Mouse (Mus musculus): Measurements from ENCODE around the gene Kdr. TPM values are rescaled to one million over a fixed set of nuclear protein-coding genes. Genes with fewer than 3 reads are reported as not detected.

Kdr gene
- polyA plus RNA-seq, 1 experiment from 2014 or later = 45.4 TPM

- WGBS = 91% methylated on average over 12 of the region's 12 CpGs
- Histone ChIP-seq H3K4me3 (ENCODE audit: low read length) (no peak overlapping the region), H3K4me2 (replicated peaks; ENCODE audit: low read depth, low read length) (no peak overlapping the region), H3K27me3 (ENCODE audit: insufficient read depth, low read length) (no peaks in the 10 kb centered on the region), H3K9me3 (ENCODE audit: low read length) (no peaks in the 10 kb centered on the region), H3K9ac (replicated peaks; ENCODE audit: low read length) (no peak overlapping the region), H3K27ac (ENCODE audit: low read length) (no peak overlapping the region), H3K36me3 (ENCODE audit: insufficient read depth, low read length) (0 out of 2 replicates have a peak, but pooled peaks cover 3% of the 10 kb centered on the region), H3K4me1 (ENCODE audit: insufficient read depth, low read length) (peaks cover 3% of the 10 kb centered on the region; the same call in 1 of the 2 replicates)
- no peak for ATAC-seq (ENCODE audit: low FRiP score, low TSS enrichment)
Observed at GRCm38 (mm10) chr5:75962558-75962957, 15.7 kb downstream of the Kdr start.

- H3K4me1 ChIP-seq (ENCODE audit: insufficient read depth, low read length) = peaks cover 3% of the 10 kb centered on the region; the same call in 1 of the 2 replicates
- no peaks in the 10 kb centered on the region for H3K27me3 ChIP-seq (ENCODE audit: insufficient read depth, low read length)
- 74% methylated on average over 19 of the region's 19 CpGs for WGBS
- H3K4me3 ChIP-seq (ENCODE audit: low read length) = no peak overlapping the region
- H3K4me2 ChIP-seq (replicated peaks; ENCODE audit: low read depth, low read length) = no peak overlapping the region
- peak; percentile 49; the same call in 1 of the 2 replicates for ATAC-seq (ENCODE audit: low FRiP score, low TSS enrichment)
- 0 out of 2 replicates have a peak, but pooled peaks cover 3% of the 10 kb centered on the region for H3K36me3 ChIP-seq (ENCODE audit: insufficient read depth, low read length)
- H3K27ac ChIP-seq (ENCODE audit: low read length) = no peak overlapping the region
- H3K9ac ChIP-seq (replicated peaks; ENCODE audit: low read length) = no peak overlapping the region
- no peaks in the 10 kb centered on the region for H3K9me3 ChIP-seq (ENCODE audit: low read length)
Observed at GRCm38 (mm10) chr5:75961741-75962469, 16.4 kb downstream of the Kdr start.

GRCm38 (mm10) chr5:75959809-75960208 lies 18.4 kb downstream of the Kdr start:
- no peak overlapping the region for H3K27ac ChIP-seq (ENCODE audit: low read length)
- 61% methylated on average over 3 of the region's 3 CpGs for WGBS
- no peaks in the 10 kb centered on the region for H3K27me3 ChIP-seq (ENCODE audit: insufficient read depth, low read length)
- no peak for ATAC-seq (ENCODE audit: low FRiP score, low TSS enrichment)
- no peaks in the 10 kb centered on the region for H3K9me3 ChIP-seq (ENCODE audit: low read length)
- no peaks in the 10 kb centered on the region for H3K36me3 ChIP-seq (ENCODE audit: insufficient read depth, low read length)
- no peak overlapping the region for H3K4me3 ChIP-seq (ENCODE audit: low read length)
- no peak overlapping the region for H3K9ac ChIP-seq (replicated peaks; ENCODE audit: low read length)
- peaks cover 3% of the 10 kb centered on the region; the same call in 1 of the 2 replicates for H3K4me1 ChIP-seq (ENCODE audit: insufficient read depth, low read length)
- H3K4me2 ChIP-seq (replicated peaks; ENCODE audit: low read depth, low read length) = no peak overlapping the region

- Histone ChIP-seq H3K4me2 (replicated peaks; ENCODE audit: low read depth, low read length) (no peak overlapping the region), H3K9me3 (ENCODE audit: low read length) (no peaks in the 10 kb centered on the region), H3K36me3 (ENCODE audit: insufficient read depth, low read length) (no peaks in the 10 kb centered on the region), H3K9ac (replicated peaks; ENCODE audit: low read length) (no peak overlapping the region), H3K4me3 (ENCODE audit: low read length) (no peak overlapping the region), H3K4me1 (ENCODE audit: insufficient read depth, low read length) (no peaks in the 10 kb centered on the region), H3K27me3 (ENCODE audit: insufficient read depth, low read length) (no peaks in the 10 kb centered on the region), H3K27ac (ENCODE audit: low read length) (no peak overlapping the region)
- WGBS = 71% methylated on average over 3 of the region's 3 CpGs
- ATAC-seq (ENCODE audit: low FRiP score, low TSS enrichment) = no peak
Observed at GRCm38 (mm10) chr5:75956526-75956925, 21.7 kb downstream of the Kdr start.

GRCm38 (mm10) chr5:75955876-75956275 lies 22.4 kb downstream of the Kdr start:
- Histone ChIP-seq H3K4me3 (ENCODE audit: low read length) (no peak overlapping the region), H3K9ac (replicated peaks; ENCODE audit: low read length) (no peak overlapping the region), H3K36me3 (ENCODE audit: insufficient read depth, low read length) (no peaks in the 10 kb centered on the region), H3K27me3 (ENCODE audit: insufficient read depth, low read length) (no peaks in the 10 kb centered on the region), H3K4me2 (replicated peaks; ENCODE audit: low read depth, low read length) (no peak overlapping the region), H3K4me1 (ENCODE audit: insufficient read depth, low read length) (no peaks in the 10 kb centered on the region), H3K27ac (ENCODE audit: low read length) (no peak overlapping the region), H3K9me3 (ENCODE audit: low read length) (no peaks in the 10 kb centered on the region)
- WGBS = 88% methylated on average over 9 of the region's 9 CpGs
- no peak for ATAC-seq (ENCODE audit: low FRiP score, low TSS enrichment)

GRCm38 (mm10) chr5:75954778-75955330 lies 23.4 kb downstream of the Kdr start:
- no peak overlapping the region for H3K4me2 ChIP-seq (replicated peaks; ENCODE audit: low read depth, low read length)
- no peak overlapping the region for H3K4me3 ChIP-seq (ENCODE audit: low read length)
- no peaks in the 10 kb centered on the region for H3K36me3 ChIP-seq (ENCODE audit: insufficient read depth, low read length)
- WGBS = 93% methylated on average over 3 of the region's 3 CpGs
- H3K4me1 ChIP-seq (ENCODE audit: insufficient read depth, low read length) = no peaks in the 10 kb centered on the region
- H3K9me3 ChIP-seq (ENCODE audit: low read length) = no peaks in the 10 kb centered on the region
- no peaks in the 10 kb centered on the region for H3K27me3 ChIP-seq (ENCODE audit: insufficient read depth, low read length)
- no peak for ATAC-seq (ENCODE audit: low FRiP score, low TSS enrichment)
- H3K27ac ChIP-seq (ENCODE audit: low read length) = no peak overlapping the region
- no peak overlapping the region for H3K9ac ChIP-seq (replicated peaks; ENCODE audit: low read length)

- 81% methylated on average over 3 of the region's 3 CpGs for WGBS
- Histone ChIP-seq H3K9me3 (ENCODE audit: low read length) (no peaks in the 10 kb centered on the region), H3K27me3 (ENCODE audit: insufficient read depth, low read length) (no peaks in the 10 kb centered on the region), H3K4me2 (replicated peaks; ENCODE audit: low read depth, low read length) (no peak overlapping the region), H3K4me1 (ENCODE audit: insufficient read depth, low read length) (no peaks in the 10 kb centered on the region), H3K9ac (replicated peaks; ENCODE audit: low read length) (no peak overlapping the region), H3K36me3 (ENCODE audit: insufficient read depth, low read length) (no peaks in the 10 kb centered on the region), H3K27ac (ENCODE audit: low read length) (no peak overlapping the region), H3K4me3 (ENCODE audit: low read length) (no peak overlapping the region)
- ATAC-seq (ENCODE audit: low FRiP score, low TSS enrichment) = no peak
Observed at GRCm38 (mm10) chr5:75954218-75954617, 24.0 kb downstream of the Kdr start.

GRCm38 (mm10) chr5:75952131-75952795 lies 26.0 kb downstream of the Kdr start:
- WGBS = 69% methylated on average over 8 of the region's 8 CpGs
- H3K4me3 ChIP-seq (ENCODE audit: low read length) = no peak overlapping the region
- no peaks in the 10 kb centered on the region for H3K27me3 ChIP-seq (ENCODE audit: insufficient read depth, low read length)

GRCm38 (mm10) chr5:75950866-75951265 lies 27.4 kb downstream of the Kdr start:
- Histone ChIP-seq H3K27me3 (ENCODE audit: insufficient read depth, low read length) (no peaks in the 10 kb centered on the region), H3K9me3 (ENCODE audit: low read length) (no peaks in the 10 kb centered on the region), H3K9ac (replicated peaks; ENCODE audit: low read length) (no peak overlapping the region), H3K27ac (ENCODE audit: low read length) (no peak overlapping the region), H3K36me3 (ENCODE audit: insufficient read depth, low read length) (no peaks in the 10 kb centered on the region), H3K4me1 (ENCODE audit: insufficient read depth, low read length) (no peaks in the 10 kb centered on the region), H3K4me3 (ENCODE audit: low read length) (no peak overlapping the region), H3K4me2 (replicated peaks; ENCODE audit: low read depth, low read length) (no peak overlapping the region)
- WGBS = 32% methylated on average over 2 of the region's 2 CpGs
- no peak for ATAC-seq (ENCODE audit: low FRiP score, low TSS enrichment)

More at GRCm38 (mm10) chr5:75952131-75952795, 26.0 kb downstream of the Kdr start:
- H3K27ac ChIP-seq (ENCODE audit: low read length) = no peak overlapping the region
- no peaks in the 10 kb centered on the region for H3K36me3 ChIP-seq (ENCODE audit: insufficient read depth, low read length)
- H3K9ac ChIP-seq (replicated peaks; ENCODE audit: low read length) = no peak overlapping the region
- no peaks in the 10 kb centered on the region for H3K9me3 ChIP-seq (ENCODE audit: low read length)
- ATAC-seq (ENCODE audit: low FRiP score, low TSS enrichment) = no peak
- no peaks in the 10 kb centered on the region for H3K4me1 ChIP-seq (ENCODE audit: insufficient read depth, low read length)
- H3K4me2 ChIP-seq (replicated peaks; ENCODE audit: low read depth, low read length) = no peak overlapping the region

- no peaks in the 10 kb centered on the region for H3K9me3 ChIP-seq (ENCODE audit: low read length)
- no peak overlapping the region for H3K4me2 ChIP-seq (replicated peaks; ENCODE audit: low read depth, low read length)
- WGBS = 40% methylated on average over 4 of the region's 4 CpGs
- H3K4me3 ChIP-seq (ENCODE audit: low read length) = no peak overlapping the region
- no peak overlapping the region for H3K27ac ChIP-seq (ENCODE audit: low read length)
- ATAC-seq (ENCODE audit: low FRiP score, low TSS enrichment) = no peak
- no peaks in the 10 kb centered on the region for H3K36me3 ChIP-seq (ENCODE audit: insufficient read depth, low read length)
- H3K4me1 ChIP-seq (ENCODE audit: insufficient read depth, low read length) = no peaks in the 10 kb centered on the region
- H3K27me3 ChIP-seq (ENCODE audit: insufficient read depth, low read length) = no peaks in the 10 kb centered on the region
- H3K9ac ChIP-seq (replicated peaks; ENCODE audit: low read length) = no peak overlapping the region
Observed at GRCm38 (mm10) chr5:75945394-75945793, 32.9 kb downstream of the Kdr start.

All from kidney, embryonic 16.5 days (tissue).